Mouse (Mus musculus): ENCODE data around the gene Pip5k1b. TPM values are rescaled to one million over a fixed set of nuclear protein-coding genes. Genes with fewer than 3 reads are reported as not detected.

Gene Pip5k1b
- polyA plus RNA-seq, 1 experiment from 2014 or later, result 2.6 TPM

- ATAC-seq (replicated peaks; ENCODE audit: low FRiP score, low read depth), result no peak
Observed at GRCm38 (mm10) chr19:24367722-24368121, 187.9 kb downstream of the Pip5k1b start.

GRCm38 (mm10) chr19:24366747-24367146 is 188.9 kb downstream of the Pip5k1b start:
- Histone ChIP-seq H3K9me3 (replicated peaks; ENCODE audit: low read length) (no peaks in the 10 kb centered on the region), H3K4me3 (replicated peaks; ENCODE audit: low read depth, low read length) (no peak overlapping the region), H3K4me1 (replicated peaks; ENCODE audit: insufficient read depth, low read length) (peaks cover 3% of the 10 kb centered on the region; the same call in 1 of the 2 replicates), H3K27ac (no peak overlapping the region), H3K9ac (ENCODE audit: low read depth, low read length) (no peak overlapping the region), H3K36me3 (ENCODE audit: insufficient read depth, low read length) (no peaks in the 10 kb centered on the region), H3K4me2 (ENCODE audit: low read length) (no peak overlapping the region), H3K27me3 (ENCODE audit: insufficient read depth, low read length) (no peaks in the 10 kb centered on the region)
- DNase-seq (ENCODE audit: low spot score), result peak; percentile 55
- no peak for TF ChIP-seq CTCF (IDR thresholded peaks at IDR 0.05; ENCODE audit: low read depth)
- WGBS, result 54% methylated on average over 1 of the region's 1 CpGs
- ATAC-seq (replicated peaks; ENCODE audit: low FRiP score, low read depth), result no peak

More at GRCm38 (mm10) chr19:24367722-24368121, 187.9 kb downstream of the Pip5k1b start:
- Histone ChIP-seq H3K9me3 (replicated peaks; ENCODE audit: low read length) (no peaks in the 10 kb centered on the region), H3K4me3 (replicated peaks; ENCODE audit: low read depth, low read length) (no peak overlapping the region), H3K4me1 (replicated peaks; ENCODE audit: insufficient read depth, low read length) (peaks cover 2% of the 10 kb centered on the region; the same call in 1 of the 2 replicates), H3K27me3 (ENCODE audit: insufficient read depth, low read length) (no peaks in the 10 kb centered on the region), H3K4me2 (ENCODE audit: low read length) (no peak overlapping the region), H3K27ac (no peak overlapping the region), H3K36me3 (ENCODE audit: insufficient read depth, low read length) (no peaks in the 10 kb centered on the region), H3K9ac (ENCODE audit: low read depth, low read length) (no peak overlapping the region)
- TF ChIP-seq CTCF (IDR thresholded peaks at IDR 0.05; ENCODE audit: low read depth), result no peak
- WGBS, result 90% methylated on average over 4 of the region's 4 CpGs
- no peak for DNase-seq (ENCODE audit: low spot score)

- Histone ChIP-seq H3K27me3 (ENCODE audit: insufficient read depth, low read length) (no peaks in the 10 kb centered on the region), H3K27ac (peak overlapping the region; percentile 33; the same call in 1 of the 2 replicates), H3K36me3 (ENCODE audit: insufficient read depth, low read length) (no peaks in the 10 kb centered on the region), H3K4me1 (replicated peaks; ENCODE audit: insufficient read depth, low read length) (peaks cover 3% of the 10 kb centered on the region; the same call in 1 of the 2 replicates), H3K9ac (ENCODE audit: low read depth, low read length) (no peak overlapping the region), H3K9me3 (replicated peaks; ENCODE audit: low read length) (no peaks in the 10 kb centered on the region), H3K4me3 (replicated peaks; ENCODE audit: low read depth, low read length) (no peak overlapping the region), H3K4me2 (ENCODE audit: low read length) (no peak overlapping the region)
- 0 out of 2 replicates have a peak, but pooled peaks have one; percentile 40 for ATAC-seq (replicated peaks; ENCODE audit: low FRiP score, low read depth)
- DNase-seq (ENCODE audit: low spot score), result peak; percentile 71
- no peak for TF ChIP-seq CTCF (IDR thresholded peaks at IDR 0.05; ENCODE audit: low read depth)
- WGBS, result 14% methylated on average over 8 of the region's 8 CpGs
Observed at GRCm38 (mm10) chr19:24362626-24363321, 192.9 kb downstream of the Pip5k1b start.

DNA sequence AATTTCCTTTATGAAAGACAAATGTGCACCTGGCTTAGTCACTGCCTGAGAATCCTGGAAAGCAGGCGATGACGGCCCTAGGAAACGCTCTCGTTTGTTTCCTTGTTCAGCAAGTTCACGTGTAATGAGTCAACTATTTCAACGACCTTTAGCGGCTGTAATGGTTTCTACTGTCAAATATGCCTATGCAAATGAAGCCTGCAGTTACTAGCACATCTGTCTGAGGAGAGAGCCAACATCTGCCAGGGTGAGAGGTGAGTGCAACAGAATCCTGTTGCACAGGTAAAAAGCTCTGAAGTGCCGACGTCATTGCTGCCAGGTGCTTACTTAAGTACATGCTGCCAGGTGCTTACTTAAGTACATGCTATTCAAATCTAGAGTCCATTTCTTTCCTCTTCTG is 196.4 kb downstream of the Pip5k1b start:
- no peak overlapping the region for H3K4me3 ChIP-seq (replicated peaks; ENCODE audit: low read depth, low read length)
- no peak overlapping the region for H3K27ac ChIP-seq
- H3K9me3 ChIP-seq (replicated peaks; ENCODE audit: low read length), result no peaks in the 10 kb centered on the region
- no peaks in the 10 kb centered on the region for H3K36me3 ChIP-seq (ENCODE audit: insufficient read depth, low read length)
- no peak overlapping the region for H3K4me2 ChIP-seq (ENCODE audit: low read length)
- DNase-seq (ENCODE audit: low spot score) (no peak), ATAC-seq (replicated peaks; ENCODE audit: low FRiP score, low read depth) (no peak)
- 74% methylated on average over 9 of the region's 9 CpGs for WGBS
- H3K4me1 ChIP-seq (replicated peaks; ENCODE audit: insufficient read depth, low read length), result peaks cover 3% of the 10 kb centered on the region; the same call in 1 of the 2 replicates
- no peaks in the 10 kb centered on the region for H3K27me3 ChIP-seq (ENCODE audit: insufficient read depth, low read length)
- H3K9ac ChIP-seq (ENCODE audit: low read depth, low read length), result no peak overlapping the region
- no peak for TF ChIP-seq CTCF (IDR thresholded peaks at IDR 0.05; ENCODE audit: low read depth)

GRCm38 (mm10) chr19:24352298-24352959 is 203.2 kb downstream of the Pip5k1b start:
- TF ChIP-seq CTCF (IDR thresholded peaks at IDR 0.05; ENCODE audit: low read depth), result peak; percentile 48
- ATAC-seq (replicated peaks; ENCODE audit: low FRiP score, low read depth), result no peak
- no peak overlapping the region for H3K4me3 ChIP-seq (replicated peaks; ENCODE audit: low read depth, low read length)
- H3K27me3 ChIP-seq (ENCODE audit: insufficient read depth, low read length), result no peaks in the 10 kb centered on the region
- no peaks in the 10 kb centered on the region for H3K36me3 ChIP-seq (ENCODE audit: insufficient read depth, low read length)
- H3K4me2 ChIP-seq (ENCODE audit: low read length), result no peak overlapping the region
- no peaks in the 10 kb centered on the region for H3K4me1 ChIP-seq (replicated peaks; ENCODE audit: insufficient read depth, low read length)
- 60% methylated on average over 5 of the region's 5 CpGs for WGBS
- DNase-seq (ENCODE audit: low spot score), result no peak
- H3K27ac ChIP-seq, result no peak overlapping the region
- H3K9me3 ChIP-seq (replicated peaks; ENCODE audit: low read length), result no peaks in the 10 kb centered on the region
- H3K9ac ChIP-seq (ENCODE audit: low read depth, low read length), result no peak overlapping the region

DNA sequence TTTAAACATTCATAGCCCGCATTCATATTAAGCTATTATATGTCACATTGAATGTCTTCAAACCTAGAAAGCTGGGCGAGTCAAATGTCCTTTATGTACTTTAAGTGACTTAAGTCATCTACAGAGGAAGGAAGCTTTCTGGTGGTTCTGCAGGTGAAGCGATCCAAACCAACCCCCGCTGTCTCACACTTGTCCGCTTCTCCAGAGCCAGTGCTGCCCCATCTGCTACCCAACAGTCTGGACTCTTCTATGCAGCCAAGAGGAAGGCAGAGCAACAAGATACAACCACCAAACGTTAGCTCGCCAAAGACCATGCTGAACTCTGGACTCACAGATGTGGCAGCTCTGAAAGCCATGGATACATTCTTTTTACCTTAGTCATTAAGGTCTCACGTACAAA is 211.2 kb downstream of the Pip5k1b start:
- H3K4me3 ChIP-seq (replicated peaks; ENCODE audit: low read depth, low read length), result no peak overlapping the region
- no peak overlapping the region for H3K27ac ChIP-seq
- no peaks in the 10 kb centered on the region for H3K4me1 ChIP-seq (replicated peaks; ENCODE audit: insufficient read depth, low read length)
- no peak overlapping the region for H3K9ac ChIP-seq (ENCODE audit: low read depth, low read length)
- no peaks in the 10 kb centered on the region for H3K9me3 ChIP-seq (replicated peaks; ENCODE audit: low read length)
- ATAC-seq (replicated peaks; ENCODE audit: low FRiP score, low read depth) (no peak), DNase-seq (ENCODE audit: low spot score) (no peak)
- no peaks in the 10 kb centered on the region for H3K36me3 ChIP-seq (ENCODE audit: insufficient read depth, low read length)
- no peak for TF ChIP-seq CTCF (IDR thresholded peaks at IDR 0.05; ENCODE audit: low read depth)
- H3K27me3 ChIP-seq (ENCODE audit: insufficient read depth, low read length), result no peaks in the 10 kb centered on the region
- 88% methylated on average over 8 of the region's 8 CpGs for WGBS
- no peak overlapping the region for H3K4me2 ChIP-seq (ENCODE audit: low read length)

All from kidney, postnatal 0 days (tissue).